Mouse (Mus musculus) neural tube, embryonic 12.5 days (tissue): ENCODE measurements around the gene Psmg4. TPM values are rescaled to one million over a fixed set of nuclear protein-coding genes. Genes with fewer than 3 reads are reported as not detected.

ENCODE experiments used
- ATAC-seq: fragments of 200-750 bp; cut with Nextera tagmentation; 2 replicates; pipeline ENCODE4 v1.8.0; 2017; ENCODE audit warnings: low read depth, mild to moderate bottlenecking, moderate TSS enrichment, moderate library complexity; ENCODE audit not compliant: low FRiP score
- H3K27ac ChIP-seq: fragments of 300-500 bp; sonication (generic); 2 replicates; pipeline ENCODE4 v1.5.1; 2016
- H3K27me3 ChIP-seq: fragments of 300-500 bp; sonication (generic); replicated peaks from 2 replicates; pipeline ENCODE4 v1.6.1; 2016; ENCODE audit warnings: mild to moderate bottlenecking
- H3K36me3 ChIP-seq: fragments of 300-500 bp; sonication (generic); 2 replicates; pipeline ENCODE4 v1.6.1; 2016; ENCODE audit warnings: mild to moderate bottlenecking
- H3K4me1 ChIP-seq: fragments of 300-500 bp; sonication (generic); 2 replicates; pipeline ENCODE4 v1.6.1; 2016
- H3K4me2 ChIP-seq: fragments of 300-500 bp; sonication (generic); replicated peaks from 2 replicates; pipeline ENCODE4 v1.6.1; 2016; ENCODE audit warnings: mild to moderate bottlenecking
- H3K4me3 ChIP-seq: fragments of 300-500 bp; sonication (generic); 2 replicates; pipeline ENCODE4 v1.5.1; 2016
- H3K9ac ChIP-seq: fragments of 300-500 bp; sonication (generic); 2 replicates; pipeline ENCODE4 v1.6.1; 2016; ENCODE audit warnings: mild to moderate bottlenecking
- H3K9me3 ChIP-seq: fragments of 300-500 bp; sonication (generic); 2 replicates; pipeline ENCODE4 v1.6.1; 2016; ENCODE audit warnings: mild to moderate bottlenecking
- WGBS: fragments of 180-500 bp; shearing (Covaris S2); methylation state at CpG from one replicate; pipeline ENCODE4 v1.1.7; 2016; 5-methylcytosine and 5-hydroxymethylcytosine counted together
- polyA plus RNA-seq: library from polyadenylated mRNA; unstranded; fragments of >200 nt; fragmentation: Nextera tagmentation; extraction: Ambion mirVana; gene quantifications from 2 replicates; pipeline ENCODE4 v1.2.1, GENCODE M21; 2016

The Psmg4 gene
- polyA plus RNA-seq, 1 experiment from 2014 or later: 96.9 TPM

GRCm38 (mm10) chr13:34212735-34213212, 50.0 kb downstream of the Psmg4 start:
- ATAC-seq: no peak
- H3K36me3 ChIP-seq: no peaks in the 10 kb centered on the region
- no peak overlapping the region for H3K4me2 ChIP-seq
- H3K9ac ChIP-seq: no peak overlapping the region
- 82% methylated on average over 10 of the region's 10 CpGs for WGBS
- no peak overlapping the region for H3K27ac ChIP-seq
- no peaks in the 10 kb centered on the region for H3K4me1 ChIP-seq
- no peak overlapping the region for H3K4me3 ChIP-seq
- no peaks in the 10 kb centered on the region for H3K9me3 ChIP-seq
- H3K27me3 ChIP-seq: no peaks in the 10 kb centered on the region

GRCm38 (mm10) chr13:34214855-34215254, 52.1 kb downstream of the Psmg4 start:
- Histone ChIP-seq H3K9ac (no peak overlapping the region), H3K4me2 (no peak overlapping the region), H3K4me1 (no peaks in the 10 kb centered on the region), H3K4me3 (no peak overlapping the region), H3K36me3 (peaks cover 8% of the 10 kb centered on the region; the same call in 1 of the 2 replicates), H3K27me3 (no peaks in the 10 kb centered on the region), H3K27ac (no peak overlapping the region), H3K9me3 (no peaks in the 10 kb centered on the region)
- ATAC-seq: no peak
- 89% methylated on average over 3 of the region's 3 CpGs for WGBS

- 82% methylated on average over 3 of the region's 3 CpGs for WGBS
Measured at GRCm38 (mm10) chr13:34218776-34219175, 56.0 kb downstream of the Psmg4 start.

GRCm38 (mm10) chr13:34219728-34220127, 57.0 kb downstream of the Psmg4 start:
- no peak overlapping the region for H3K27ac ChIP-seq
- peaks cover 8% of the 10 kb centered on the region; the same call in 1 of the 2 replicates for H3K36me3 ChIP-seq
- H3K4me1 ChIP-seq: peaks cover 13% of the 10 kb centered on the region
- H3K27me3 ChIP-seq: no peaks in the 10 kb centered on the region
- H3K9ac ChIP-seq: no peak overlapping the region
- H3K4me3 ChIP-seq: no peak overlapping the region
- 82% methylated on average over 3 of the region's 3 CpGs for WGBS
- no peak for ATAC-seq
- no peaks in the 10 kb centered on the region for H3K9me3 ChIP-seq
- H3K4me2 ChIP-seq: no peak overlapping the region

More at GRCm38 (mm10) chr13:34218776-34219175, 56.0 kb downstream of the Psmg4 start:
- H3K4me2 ChIP-seq: no peak overlapping the region
- no peaks in the 10 kb centered on the region for H3K27me3 ChIP-seq
- H3K9ac ChIP-seq: no peak overlapping the region
- no peaks in the 10 kb centered on the region for H3K9me3 ChIP-seq
- H3K4me3 ChIP-seq: no peak overlapping the region
- peaks cover 8% of the 10 kb centered on the region; the same call in 1 of the 2 replicates for H3K36me3 ChIP-seq
- peaks cover 9% of the 10 kb centered on the region for H3K4me1 ChIP-seq
- no peak overlapping the region for H3K27ac ChIP-seq
- no peak for ATAC-seq

GRCm38 (mm10) chr13:34222985-34223384, 60.2 kb downstream of the Psmg4 start:
- Histone ChIP-seq H3K27me3 (no peaks in the 10 kb centered on the region), H3K9ac (no peak overlapping the region), H3K9me3 (no peaks in the 10 kb centered on the region), H3K27ac (no peak overlapping the region), H3K36me3 (peaks cover 7% of the 10 kb centered on the region; the same call in 1 of the 2 replicates), H3K4me1 (peaks cover 31% of the 10 kb centered on the region), H3K4me2 (no peak overlapping the region), H3K4me3 (no peak overlapping the region)
- ATAC-seq: no peak; the same call in 1 of the 2 replicates
- 30% methylated on average over 7 of the region's 7 CpGs for WGBS

- WGBS: 33% methylated on average over 1 of the region's 1 CpGs
Measured at GRCm38 (mm10) chr13:34226940-34227339, 64.2 kb downstream of the Psmg4 start.

More at GRCm38 (mm10) chr13:34226940-34227339, 64.2 kb downstream of the Psmg4 start:
- Histone ChIP-seq H3K4me2 (no peak overlapping the region), H3K27ac (no peak overlapping the region), H3K4me1 (peaks cover 39% of the 10 kb centered on the region), H3K4me3 (no peak overlapping the region), H3K9me3 (no peaks in the 10 kb centered on the region), H3K27me3 (no peaks in the 10 kb centered on the region), H3K9ac (no peak overlapping the region), H3K36me3 (no peaks in the 10 kb centered on the region)
- no peak for ATAC-seq

Other genes with a start within 250 kb of the Psmg4 start
- gene Nqo2, start 198.3 kb upstream of the Psmg4 start, polyA plus RNA-seq: 13.9 and 18.9 TPM in 2 replicates
- gene Ripk1, start 160.6 kb upstream of the Psmg4 start, polyA plus RNA-seq: 8.7 and 10.4 TPM in 2 replicates
- gene Serpinb6a, start 160.2 kb upstream of the Psmg4 start, polyA plus RNA-seq: 36.3 and 38.8 TPM in 2 replicates
- gene Bphl, start 125.4 kb upstream of the Psmg4 start, polyA plus RNA-seq: 34.3 and 35.4 TPM in 2 replicates
- gene Tubb2a, start 85.0 kb upstream of the Psmg4 start, polyA plus RNA-seq: 960 and 968 TPM in 2 replicates
- 425 and 501 TPM in 2 replicates for gene Tubb2b, start 32.5 kb upstream of the Psmg4 start, polyA plus RNA-seq
- gene Slc22a23, start 182.2 kb downstream of the Psmg4 start, polyA plus RNA-seq: 13.1 and 16.7 TPM in 2 replicates